Mouse (Mus musculus): ENCODE measurements at regions not wholly inside any gene's neighbourhood (a gene's known extent, or its start where the extent isn't known, plus 50 kb on each side); places are given as distances from the start of the nearest gene placed in this dataset.
A peak's percentile ranks its signal among the peaks of the same experiment; 100 is the strongest.

- Histone ChIP-seq H3K4me3 (replicated peaks; ENCODE audit: low read depth, low read length) (no peak overlapping the region), H3K27ac (no peak overlapping the region), H3K4me1 (replicated peaks; ENCODE audit: insufficient read depth, low read length) (no peaks in the 10 kb centered on the region), H3K9me3 (replicated peaks; ENCODE audit: low read length) (no peaks in the 10 kb centered on the region), H3K27me3 (ENCODE audit: insufficient read depth, low read length) (no peaks in the 10 kb centered on the region), H3K9ac (ENCODE audit: low read depth, low read length) (no peak overlapping the region), H3K4me2 (ENCODE audit: low read length) (no peak overlapping the region), H3K36me3 (ENCODE audit: insufficient read depth, low read length) (no peaks in the 10 kb centered on the region)
- ATAC-seq (replicated peaks; ENCODE audit: low FRiP score, low read depth) (no peak), DNase-seq (ENCODE audit: low spot score) (no peak)
- 56% methylated on average over 3 of the region's 3 CpGs for whole genome bisulfite sequencing
- no peak for TF ChIP-seq CTCF (IDR thresholded peaks at IDR 0.05; ENCODE audit: low read depth)
Measured at GRCm38 (mm10) chr6:11796361-11796760, 110.9 kb downstream of the Ndufa4 start.

DNA sequence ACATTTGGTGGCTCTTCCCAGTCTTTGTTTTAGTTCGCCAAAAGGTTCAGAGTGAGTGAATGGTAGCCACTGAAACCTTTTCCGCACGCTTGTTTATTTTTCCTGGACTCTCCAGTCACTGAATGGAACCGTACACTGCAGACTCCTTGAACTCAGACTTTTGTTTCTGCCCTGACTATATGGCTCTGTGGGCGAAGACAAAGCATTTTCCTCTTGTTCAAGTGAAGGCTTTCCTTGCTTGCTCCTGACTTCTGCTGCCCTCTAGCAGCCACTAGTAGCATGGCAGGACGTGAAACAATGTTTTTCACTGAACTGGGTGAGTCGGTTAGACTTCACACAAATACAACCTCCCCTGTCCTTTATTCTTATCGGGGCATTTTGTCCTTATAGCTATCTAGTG lies 113.9 kb downstream of the Ndufa4 start:
- Histone ChIP-seq H3K27ac (no peak overlapping the region), H3K27me3 (ENCODE audit: insufficient read depth, low read length) (no peaks in the 10 kb centered on the region), H3K4me3 (replicated peaks; ENCODE audit: low read depth, low read length) (no peak overlapping the region), H3K9me3 (replicated peaks; ENCODE audit: low read length) (no peaks in the 10 kb centered on the region), H3K4me1 (replicated peaks; ENCODE audit: insufficient read depth, low read length) (no peaks in the 10 kb centered on the region), H3K9ac (ENCODE audit: low read depth, low read length) (no peak overlapping the region), H3K4me2 (ENCODE audit: low read length) (peak overlapping the region; percentile 25; the same call in 1 of the 2 replicates), H3K36me3 (ENCODE audit: insufficient read depth, low read length) (no peaks in the 10 kb centered on the region)
- TF ChIP-seq CTCF (IDR thresholded peaks at IDR 0.05; ENCODE audit: low read depth): peak; percentile 90
- ATAC-seq (replicated peaks; ENCODE audit: low FRiP score, low read depth): no peak
- WGBS: 17% methylated on average over 8 of the region's 8 CpGs
- DNase-seq (ENCODE audit: low spot score): peak; percentile 87

- Histone ChIP-seq H3K27ac (no peak overlapping the region), H3K4me1 (replicated peaks; ENCODE audit: insufficient read depth, low read length) (no peaks in the 10 kb centered on the region), H3K9ac (ENCODE audit: low read depth, low read length) (no peak overlapping the region), H3K9me3 (replicated peaks; ENCODE audit: low read length) (no peaks in the 10 kb centered on the region), H3K4me3 (replicated peaks; ENCODE audit: low read depth, low read length) (no peak overlapping the region), H3K4me2 (ENCODE audit: low read length) (no peak overlapping the region), H3K36me3 (ENCODE audit: insufficient read depth, low read length) (no peaks in the 10 kb centered on the region), H3K27me3 (ENCODE audit: insufficient read depth, low read length) (no peaks in the 10 kb centered on the region)
- WGBS: 90% methylated on average over 3 of the region's 3 CpGs
- DNase-seq (ENCODE audit: low spot score): no peak
- no peak for TF ChIP-seq CTCF (IDR thresholded peaks at IDR 0.05; ENCODE audit: low read depth)
- ATAC-seq (replicated peaks; ENCODE audit: low FRiP score, low read depth): no peak
Measured at GRCm38 (mm10) chr6:11792186-11792585, 115.1 kb downstream of the Ndufa4 start.

GRCm38 (mm10) chr6:11791056-11791455 lies 116.2 kb downstream of the Ndufa4 start:
- Histone ChIP-seq H3K9ac (ENCODE audit: low read depth, low read length) (no peak overlapping the region), H3K27me3 (ENCODE audit: insufficient read depth, low read length) (no peaks in the 10 kb centered on the region)

GRCm38 (mm10) chr6:11773992-11774391 lies 133.3 kb downstream of the Ndufa4 start:
- no peak for DNase-seq (ENCODE audit: low spot score)
- no peak for ATAC-seq (replicated peaks; ENCODE audit: low FRiP score, low read depth)
- Histone ChIP-seq H3K4me3 (replicated peaks; ENCODE audit: low read depth, low read length) (no peak overlapping the region), H3K4me2 (ENCODE audit: low read length) (no peak overlapping the region), H3K36me3 (ENCODE audit: insufficient read depth, low read length) (no peaks in the 10 kb centered on the region), H3K27me3 (ENCODE audit: insufficient read depth, low read length) (no peaks in the 10 kb centered on the region), H3K27ac (no peak overlapping the region), H3K9ac (ENCODE audit: low read depth, low read length) (no peak overlapping the region), H3K4me1 (replicated peaks; ENCODE audit: insufficient read depth, low read length) (no peaks in the 10 kb centered on the region), H3K9me3 (replicated peaks; ENCODE audit: low read length) (no peaks in the 10 kb centered on the region)
- 0 out of 2 replicates have a peak, but pooled peaks have one; percentile 7 for TF ChIP-seq CTCF (IDR thresholded peaks at IDR 0.05; ENCODE audit: low read depth)
- WGBS: 76% methylated on average over 3 of the region's 3 CpGs

More at GRCm38 (mm10) chr6:11791056-11791455, 116.2 kb downstream of the Ndufa4 start:
- ATAC-seq (replicated peaks; ENCODE audit: low FRiP score, low read depth) (no peak), DNase-seq (ENCODE audit: low spot score) (no peak)
- TF ChIP-seq CTCF (IDR thresholded peaks at IDR 0.05; ENCODE audit: low read depth): no peak
- Histone ChIP-seq H3K9me3 (replicated peaks; ENCODE audit: low read length) (no peaks in the 10 kb centered on the region), H3K4me2 (ENCODE audit: low read length) (no peak overlapping the region), H3K4me1 (replicated peaks; ENCODE audit: insufficient read depth, low read length) (no peaks in the 10 kb centered on the region), H3K27ac (no peak overlapping the region), H3K4me3 (replicated peaks; ENCODE audit: low read depth, low read length) (no peak overlapping the region), H3K36me3 (ENCODE audit: insufficient read depth, low read length) (no peaks in the 10 kb centered on the region)
- WGBS: 77% methylated on average over 3 of the region's 3 CpGs

GRCm38 (mm10) chr6:11762912-11763311 lies 144.4 kb downstream of the Ndufa4 start:
- DNase-seq (ENCODE audit: low spot score) (peak; percentile 86), ATAC-seq (replicated peaks; ENCODE audit: low FRiP score, low read depth) (no peak)

GRCm38 (mm10) chr6:11737667-11738066 lies 169.6 kb downstream of the Ndufa4 start:
- Histone ChIP-seq H3K36me3 (ENCODE audit: insufficient read depth, low read length) (no peaks in the 10 kb centered on the region), H3K4me2 (ENCODE audit: low read length) (no peak overlapping the region), H3K27ac (no peak overlapping the region), H3K27me3 (ENCODE audit: insufficient read depth, low read length) (no peaks in the 10 kb centered on the region), H3K9ac (ENCODE audit: low read depth, low read length) (no peak overlapping the region), H3K4me3 (replicated peaks; ENCODE audit: low read depth, low read length) (no peak overlapping the region), H3K9me3 (replicated peaks; ENCODE audit: low read length) (no peaks in the 10 kb centered on the region), H3K4me1 (replicated peaks; ENCODE audit: insufficient read depth, low read length) (no peaks in the 10 kb centered on the region)
- ATAC-seq (replicated peaks; ENCODE audit: low FRiP score, low read depth): no peak
- DNase-seq (ENCODE audit: low spot score): no peak
- no peak for TF ChIP-seq CTCF (IDR thresholded peaks at IDR 0.05; ENCODE audit: low read depth)
- WGBS: 88% methylated on average over 4 of the region's 4 CpGs

More at GRCm38 (mm10) chr6:11762912-11763311, 144.4 kb downstream of the Ndufa4 start:
- H3K4me1 ChIP-seq (replicated peaks; ENCODE audit: insufficient read depth, low read length): no peaks in the 10 kb centered on the region
- no peak overlapping the region for H3K9ac ChIP-seq (ENCODE audit: low read depth, low read length)
- no peak overlapping the region for H3K4me3 ChIP-seq (replicated peaks; ENCODE audit: low read depth, low read length)
- no peaks in the 10 kb centered on the region for H3K9me3 ChIP-seq (replicated peaks; ENCODE audit: low read length)
- H3K27me3 ChIP-seq (ENCODE audit: insufficient read depth, low read length): no peaks in the 10 kb centered on the region
- no peak overlapping the region for H3K27ac ChIP-seq
- no peaks in the 10 kb centered on the region for H3K36me3 ChIP-seq (ENCODE audit: insufficient read depth, low read length)
- no peak for TF ChIP-seq CTCF (IDR thresholded peaks at IDR 0.05; ENCODE audit: low read depth)
- no peak overlapping the region for H3K4me2 ChIP-seq (ENCODE audit: low read length)
